Mouse (Mus musculus): ENCODE measurements around the gene Ephx1. TPM values are rescaled to one million over a fixed set of nuclear protein-coding genes. Genes with fewer than 3 reads are reported as not detected.
"Not testable (repeated sequence)": the region's sequence is repeated elsewhere in the genome, so short reads cannot be mapped to it uniquely, and the experiment has no call there.

The Ephx1 gene
- total RNA-seq, 2 experiments from 2014 or later = 1.1 to 2.0 TPM

GRCm38 (mm10) chr1:180941726-180942125, 79.0 kb downstream of the Ephx1 start:
- no peak for ATAC-seq (replicated peaks; ENCODE audit: poor library complexity)

GRCm38 (mm10) chr1:180940776-180941460, 79.8 kb downstream of the Ephx1 start:
- ATAC-seq (replicated peaks; ENCODE audit: poor library complexity) = no peak

DNA sequence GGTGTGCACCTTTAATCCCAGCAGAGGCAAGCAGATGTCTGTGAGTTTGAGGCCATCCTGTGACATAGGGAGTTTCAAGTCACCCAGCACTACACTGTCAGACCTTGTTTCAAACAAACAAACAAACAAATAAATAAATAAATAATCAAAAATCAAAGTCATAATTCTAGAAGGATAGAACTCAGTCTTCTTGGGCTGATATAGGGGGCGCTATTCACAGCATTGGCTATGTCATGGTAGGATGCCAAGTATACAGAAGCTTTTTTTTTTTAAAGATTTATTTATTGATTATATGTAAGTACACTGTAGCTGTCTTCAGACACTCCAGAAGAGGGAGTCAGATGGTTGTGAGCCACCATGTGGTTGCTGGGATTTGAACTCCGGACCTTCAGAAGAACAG, 81.9 kb downstream of the Ephx1 start:
- not testable (repeated sequence) for ATAC-seq (replicated peaks; ENCODE audit: poor library complexity)

- ATAC-seq (replicated peaks; ENCODE audit: poor library complexity) = not testable (repeated sequence)
These were observed 83.1 kb downstream of the Ephx1 start for GRCm38 (mm10) chr1:180937631-180938030.

- peak; percentile 90 for ATAC-seq (replicated peaks; ENCODE audit: poor library complexity)
These were observed 83.9 kb downstream of the Ephx1 start for GRCm38 (mm10) chr1:180936610-180937398.

DNA sequence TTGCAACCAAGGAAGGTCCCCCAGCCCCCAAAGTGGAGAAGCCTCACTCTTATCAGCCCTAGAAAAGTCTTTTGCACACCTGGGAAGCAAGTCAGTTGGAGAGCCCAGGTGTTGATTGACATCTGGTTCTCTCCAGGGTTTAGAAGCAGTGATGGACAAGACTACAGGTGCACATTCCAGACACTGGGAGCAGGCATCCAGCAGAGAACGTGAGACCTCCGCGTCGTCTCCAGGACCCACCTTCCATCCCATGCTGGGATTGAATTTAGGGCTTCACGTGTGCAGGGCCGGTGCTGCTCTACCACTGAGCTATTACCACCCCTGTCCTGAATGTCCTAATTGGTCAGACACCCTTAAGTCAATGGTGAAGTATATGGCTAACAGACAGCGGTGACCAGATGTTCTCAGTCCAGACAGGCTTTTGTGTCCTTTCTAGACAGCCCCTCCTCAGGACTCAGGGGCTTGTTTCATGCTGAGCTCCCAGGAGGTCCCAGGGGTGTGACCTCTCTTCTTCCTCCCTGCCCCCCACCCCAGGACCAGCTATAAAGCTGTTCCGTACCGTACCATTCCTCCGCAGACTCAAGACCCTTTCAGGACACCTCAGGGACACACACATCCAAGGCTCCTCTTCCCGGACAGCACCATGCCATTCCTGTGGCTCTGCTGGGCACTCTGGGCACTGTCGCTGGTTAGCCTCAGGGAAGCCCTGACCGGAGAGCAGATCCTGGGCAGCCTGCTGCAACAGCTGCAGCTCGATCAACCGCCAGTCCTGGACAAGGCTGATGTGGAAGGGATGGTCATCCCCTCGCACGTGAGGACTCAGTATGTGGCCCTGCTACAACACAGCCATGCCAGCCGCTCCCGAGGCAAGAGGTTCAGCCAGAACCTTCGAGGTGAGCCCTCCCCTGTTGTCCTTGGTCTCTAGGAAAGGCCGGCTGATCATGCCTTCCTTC, 86.0 kb downstream of the Ephx1 start, which contains the start of gene Lefty1:
Gene Lefty1, plus strand, starts transcription at position 556 of the 953 bp plus-strand sequence.
- no peak for ATAC-seq (replicated peaks; ENCODE audit: poor library complexity)

DNA sequence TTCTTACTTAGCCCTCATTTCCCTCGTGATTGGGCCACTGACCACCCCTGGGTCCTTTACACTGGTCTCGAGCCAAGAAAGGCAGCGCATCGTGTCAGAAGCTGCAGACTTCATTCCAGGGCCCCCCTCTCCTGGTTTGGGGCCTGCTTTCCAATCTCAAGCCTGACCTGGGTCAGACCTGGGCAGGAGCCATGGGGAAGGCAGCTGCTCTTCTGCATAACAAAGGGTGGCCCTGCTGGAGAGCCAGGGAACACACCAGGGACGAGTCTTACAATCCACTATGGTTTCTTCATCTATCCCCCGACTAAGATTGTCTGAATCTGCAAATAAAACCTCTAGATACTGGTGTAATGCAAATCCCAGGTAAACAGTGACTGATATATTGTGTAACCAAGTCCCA, 87.0 kb downstream of the Ephx1 start:
- no peak for ATAC-seq (replicated peaks; ENCODE audit: poor library complexity)

DNA sequence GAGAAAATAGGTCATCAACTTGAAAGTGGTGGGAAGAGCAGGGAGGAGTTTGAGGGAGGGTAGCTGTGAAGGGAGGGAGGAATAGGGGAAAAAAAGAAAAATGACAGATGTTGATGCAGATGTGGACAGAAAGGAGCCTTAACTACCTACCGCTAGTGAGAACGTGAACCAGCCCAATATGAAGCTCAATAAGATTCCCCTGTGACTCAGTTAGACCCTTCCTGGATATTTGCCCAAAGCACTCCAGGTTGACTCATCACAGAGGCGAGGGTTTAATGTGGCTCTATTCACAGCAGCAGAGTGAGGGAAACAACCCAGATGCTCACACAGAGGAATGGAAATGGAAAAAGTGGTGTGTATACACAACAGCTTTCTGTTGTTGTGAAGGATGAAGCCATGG, 89.6 kb downstream of the Ephx1 start:
- no peak for ATAC-seq (replicated peaks; ENCODE audit: poor library complexity)

DNA sequence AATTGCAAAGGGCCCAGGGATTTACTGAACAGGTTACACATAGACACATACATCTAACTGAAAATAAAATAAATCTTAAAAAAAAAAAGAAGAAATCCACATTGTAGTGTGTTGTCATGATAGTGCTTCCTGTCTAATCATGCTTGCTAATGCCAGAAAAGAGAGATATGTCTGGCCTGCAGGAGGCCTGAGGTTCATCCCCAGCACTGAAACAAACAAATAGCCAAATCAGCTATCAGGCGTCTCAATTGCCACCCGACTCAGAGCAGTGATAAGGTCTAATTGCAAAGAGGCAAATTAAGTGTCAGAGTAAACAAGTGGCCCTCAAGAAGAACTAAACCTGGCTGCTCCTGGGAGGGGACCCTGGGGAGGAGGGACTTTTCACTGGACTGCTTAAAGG, 91.1 kb downstream of the Ephx1 start:
- peak; percentile 54 for ATAC-seq (replicated peaks; ENCODE audit: poor library complexity)

DNA sequence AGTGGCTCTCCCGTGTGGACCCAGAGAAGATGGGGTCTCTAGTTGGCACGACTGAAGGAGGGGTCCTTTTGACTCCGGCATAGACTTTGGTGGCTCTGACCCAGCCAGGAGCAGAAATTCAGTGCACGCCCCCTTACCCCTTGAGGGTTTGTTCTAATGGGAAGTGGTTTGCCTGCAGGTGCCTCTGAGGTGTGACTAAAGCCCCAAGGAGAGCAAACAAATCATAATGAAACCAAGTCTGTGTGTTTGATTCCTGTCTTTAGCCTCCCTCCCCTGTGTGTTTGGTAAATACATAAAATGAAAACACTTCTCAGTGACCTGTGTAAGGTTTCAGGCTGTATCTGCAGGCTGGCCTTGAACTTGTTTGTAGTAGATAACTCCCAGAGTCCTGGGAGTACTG, 94.4 kb downstream of the Ephx1 start:
- no peak for ATAC-seq (replicated peaks; ENCODE audit: poor library complexity)

Other genes starting within 250 kb of the Ephx1 start
- gene H3f3a, start 207.0 kb downstream of the Ephx1 start, total RNA-seq (2015) = 1,870 and 2,095 TPM in 2 replicates
- gene H3f3a, start 207.0 kb downstream of the Ephx1 start, total RNA-seq (2017) = 1,724 and 1,809 TPM in 2 replicates
- 17.6 and 21.3 TPM in 2 replicates for gene Sde2, start 169.8 kb downstream of the Ephx1 start, total RNA-seq (2015)
- gene Sde2, start 169.8 kb downstream of the Ephx1 start, total RNA-seq (2017) = 29.9 and 33.6 TPM in 2 replicates
- gene Lefty2, start 127.8 kb downstream of the Ephx1 start, total RNA-seq (2015) = not detected in 2 replicates
- not detected in 2 replicates for gene Lefty2, start 127.8 kb downstream of the Ephx1 start, total RNA-seq (2017)
- gene Pycr2, start 116.6 kb downstream of the Ephx1 start, total RNA-seq (2015) = 27.2 and 28.8 TPM in 2 replicates
- 22.4 and 26.3 TPM in 2 replicates for gene Pycr2, start 116.6 kb downstream of the Ephx1 start, total RNA-seq (2017)
- gene Lefty1, start 85.9 kb downstream of the Ephx1 start, total RNA-seq (2015) = 0.90 and 1.7 TPM in 2 replicates
- 0.27 TPM in 1 of 2 replicates, not detected in the other for gene Lefty1, start 85.9 kb downstream of the Ephx1 start, total RNA-seq (2017)
- 15.0 and 15.6 TPM in 2 replicates for gene Tmem63a, start 78.6 kb downstream of the Ephx1 start, total RNA-seq (2015)
- gene Tmem63a, start 78.6 kb downstream of the Ephx1 start, total RNA-seq (2017) = 16.5 and 16.8 TPM in 2 replicates
- not detected in 2 replicates for gene 9130409I23Rik, start 30.3 kb upstream of the Ephx1 start, total RNA-seq (2015)
- not detected in 2 replicates for gene 9130409I23Rik, start 30.3 kb upstream of the Ephx1 start, total RNA-seq (2017)
- 28.9 and 38.0 TPM in 2 replicates for gene Nvl, start 123.3 kb upstream of the Ephx1 start, total RNA-seq (2015)
- gene Nvl, start 123.3 kb upstream of the Ephx1 start, total RNA-seq (2017) = 24.7 and 26.5 TPM in 2 replicates
- gene Cnih4, start 123.8 kb upstream of the Ephx1 start, total RNA-seq (2015) = 72.4 and 116 TPM in 2 replicates
- 79.1 and 145 TPM in 2 replicates for gene Cnih4, start 123.8 kb upstream of the Ephx1 start, total RNA-seq (2017)
- 124 and 137 TPM in 2 replicates for gene Wdr26, start 191.1 kb upstream of the Ephx1 start, total RNA-seq (2015)
- 105 and 114 TPM in 2 replicates for gene Wdr26, start 191.1 kb upstream of the Ephx1 start, total RNA-seq (2017)

Measured in megakaryocyte progenitor cell, adult 5-6 weeks (primary cell).